Mouse (Mus musculus) MEL (cell line): ENCODE measurements at regions not wholly inside any gene's neighbourhood (a gene's known extent, or its start where the extent isn't known, plus 50 kb on each side); places are given as distances from the start of the nearest gene placed in this dataset.

Experiments
- DNase-seq: peaks from one replicate; pipeline ENCODE4 v3.0.0; 2011; ENCODE audit warnings: low read depth, low spot score
- H3K27ac ChIP-seq: 2 replicates; pipeline ENCODE4 v1.5.1; 2012; ENCODE audit warnings: low read depth, mild to moderate bottlenecking, control low read depth, low read length, moderate library complexity; ENCODE audit not compliant: control insufficient read depth
- H3K27me3 ChIP-seq, 2 experiments: fragments of 150-350 bp in 1 of 2; sonication (generic) in 1 of 2; 2 replicates each; pipeline ENCODE4 v1.6.1; 2012; ENCODE audit warnings: low read length in 2 of 2, mild to moderate bottlenecking in 2 of 2, improper control_type of control experiment in 1 of 2, moderate library complexity in 1 of 2; ENCODE audit not compliant: insufficient read depth in 2 of 2, control insufficient read depth in 1 of 2
- H3K36me3 ChIP-seq, 2 experiments: 2 replicates each; pipeline ENCODE4 v1.6.1; 2012 to 2014; ENCODE audit warnings: low read length in 2 of 2, improper control_type of control experiment in 1 of 2, inconsistent platforms in 1 of 2, mild to moderate bottlenecking in 1 of 2; ENCODE audit not compliant: insufficient read depth in 2 of 2, control insufficient read depth in 1 of 2
- H3K4me1 ChIP-seq, 2 experiments: fragments of 150-350 bp in 1 of 2; sonication (generic) in 1 of 2; 2 replicates each; pipeline ENCODE4 v1.6.1; 2012; ENCODE audit warnings: low read length in 2 of 2, improper control_type of control experiment in 1 of 2, mild to moderate bottlenecking in 1 of 2; ENCODE audit not compliant: insufficient read depth in 2 of 2, control insufficient read depth in 1 of 2
- H3K4me3 ChIP-seq, 2 experiments: fragments of 150-350 bp in 1 of 2; sonication (generic) in 1 of 2; 2 replicates each; pipeline ENCODE4 v1.5.1; 2012; ENCODE audit warnings: low read depth in 2 of 2, low read length in 2 of 2, mild to moderate bottlenecking in 2 of 2, moderate library complexity in 2 of 2, control low read depth in 1 of 2, improper control_type of control experiment in 1 of 2; ENCODE audit not compliant: control insufficient read depth in 1 of 2, insufficient read depth in 1 of 2
- H3K79me2 ChIP-seq: 2 replicates; pipeline ENCODE4 v1.6.1; 2012; ENCODE audit warnings: mild to moderate bottlenecking, low read length, moderate library complexity; ENCODE audit not compliant: control insufficient read depth, poor library complexity, insufficient read depth
- H3K9ac ChIP-seq: 2 replicates; pipeline ENCODE4 v1.6.1; 2012; ENCODE audit warnings: low read depth, mild to moderate bottlenecking, control low read depth, low read length, moderate library complexity; ENCODE audit not compliant: control insufficient read depth, poor library complexity, severe bottlenecking
- H3K9me3 ChIP-seq: fragments of 150-350 bp; sonication (generic); replicated peaks from 2 replicates; pipeline ENCODE4 v1.6.1; 2012; ENCODE audit warnings: mild to moderate bottlenecking, low read length, improper control_type of control experiment, moderate library complexity; ENCODE audit not compliant: insufficient read depth
- BHLHE40 ChIP-seq: IDR thresholded peaks from 2 replicates; pipeline ENCODE4 v1.6.1; 2012; ENCODE audit warnings: low read depth, mild to moderate bottlenecking, inconsistent platforms, low read length, improper control_type of control experiment, borderline replicate concordance
- CHD2 ChIP-seq: IDR thresholded peaks from 2 replicates; pipeline ENCODE4 v1.6.1; 2011; ENCODE audit warnings: low read length, improper control_type of control experiment
- CTCF ChIP-seq, 3 experiments: IDR thresholded peaks in 2 of 3; conservative IDR thresholded peaks in 1 of 3; 2 replicates each; pipeline ENCODE4 v1.5.1; 2011 to 2012; ENCODE audit warnings: low read length in 3 of 3, low read depth in 2 of 3, mild to moderate bottlenecking in 2 of 3, improper control_type of control experiment in 1 of 3, inconsistent platforms in 1 of 3, mixed read lengths in 1 of 3, moderate library complexity in 1 of 3; ENCODE audit not compliant: control insufficient read depth in 1 of 3, insufficient read depth in 1 of 3, poor library complexity in 1 of 3, severe bottlenecking in 1 of 3
- E2F4 ChIP-seq: IDR thresholded peaks from 2 replicates; pipeline ENCODE4 v1.6.1; 2011; ENCODE audit warnings: low read depth, low read length, improper control_type of control experiment, borderline replicate concordance
- GATA1 ChIP-seq: IDR thresholded peaks from 2 replicates; pipeline ENCODE4 v1.6.1; 2011; ENCODE audit warnings: low read depth, low read length, improper control_type of control experiment
- JUND ChIP-seq: IDR thresholded peaks from 2 replicates; pipeline ENCODE4 v1.6.1; 2011; ENCODE audit warnings: low read depth, mild to moderate bottlenecking, improper control_type of control experiment, low read length
- KAT2A ChIP-seq: conservative IDR thresholded peaks from 2 replicates; pipeline ENCODE4 v1.6.1; 2012; ENCODE audit warnings: low read depth, low read length, improper control_type of control experiment, inconsistent platforms
- MAFK ChIP-seq: IDR thresholded peaks from 2 replicates; pipeline ENCODE4 v1.6.1; 2011; ENCODE audit warnings: low read depth, mild to moderate bottlenecking, low read length, improper control_type of control experiment, borderline replicate concordance
- MYC ChIP-seq: IDR thresholded peaks from 2 replicates; pipeline ENCODE4 v1.6.1; 2011; ENCODE audit warnings: low read depth, mild to moderate bottlenecking, low read length, improper control_type of control experiment, moderate library complexity
- NRF1 ChIP-seq: IDR thresholded peaks from 2 replicates; pipeline ENCODE4 v1.6.1; 2014; ENCODE audit warnings: low read depth, mild to moderate bottlenecking, inconsistent platforms, low read length, improper control_type of control experiment, moderate library complexity; ENCODE audit not compliant: poor library complexity, insufficient read depth, severe bottlenecking
- POLR2A ChIP-seq, 2 experiments: IDR thresholded peaks; 2 replicates each; pipeline ENCODE4 v1.6.1; 2011 to 2012; ENCODE audit warnings: low read length in 2 of 2, mild to moderate bottlenecking in 2 of 2, control low read depth in 1 of 2, improper control_type of control experiment in 1 of 2, low read depth in 1 of 2, moderate library complexity in 1 of 2; ENCODE audit not compliant: control insufficient read depth in 1 of 2, insufficient read depth in 1 of 2, poor library complexity in 1 of 2
- POLR2AphosphoS2 ChIP-seq: IDR thresholded peaks from 2 replicates; pipeline ENCODE4 v1.6.1; 2011; ENCODE audit warnings: low read length, improper control_type of control experiment
- POLR2AphosphoS5 ChIP-seq: IDR thresholded peaks from 2 replicates; pipeline ENCODE4 v1.6.1; 2012; ENCODE audit warnings: low read depth, borderline replicate concordance, mild to moderate bottlenecking, inconsistent platforms, low read length, moderate library complexity, mixed read lengths
- RAD21 ChIP-seq: IDR thresholded peaks from 2 replicates; pipeline ENCODE4 v1.6.1; 2011; ENCODE audit warnings: mild to moderate bottlenecking, low read depth, low read length, improper control_type of control experiment
- SIN3A ChIP-seq: IDR thresholded peaks from 2 replicates; pipeline ENCODE4 v1.6.1; 2012; ENCODE audit warnings: low read length, improper control_type of control experiment, inconsistent platforms
- SMC3 ChIP-seq: IDR thresholded peaks from 2 replicates; pipeline ENCODE4 v1.6.1; 2011; ENCODE audit warnings: low read depth, low read length, improper control_type of control experiment
- TAL1 ChIP-seq: IDR thresholded peaks from 2 replicates; pipeline ENCODE4 v1.6.1; 2012; ENCODE audit warnings: mild to moderate bottlenecking, inconsistent platforms, low read length, moderate library complexity, mixed read lengths
- UBTF ChIP-seq: IDR thresholded peaks from 2 replicates; pipeline ENCODE4 v1.6.1; 2012; ENCODE audit warnings: low read depth, mild to moderate bottlenecking, inconsistent platforms, low read length, improper control_type of control experiment, moderate library complexity, borderline replicate concordance; ENCODE audit not compliant: insufficient read depth
- USF1 ChIP-seq: IDR thresholded peaks from 2 replicates; pipeline ENCODE4 v1.6.1; 2014; ENCODE audit warnings: low read depth, mild to moderate bottlenecking, inconsistent platforms, low read length, improper control_type of control experiment, moderate library complexity
- ZC3H11A ChIP-seq: IDR thresholded peaks from 2 replicates; pipeline ENCODE4 v1.6.1; 2012; ENCODE audit warnings: low read depth, mild to moderate bottlenecking, inconsistent platforms, low read length, improper control_type of control experiment
- ZKSCAN1 ChIP-seq: IDR thresholded peaks from 2 replicates; pipeline ENCODE4 v1.6.1; 2012; ENCODE audit warnings: low read depth, mild to moderate bottlenecking, inconsistent platforms, low read length, improper control_type of control experiment, moderate library complexity
- ZMIZ1 ChIP-seq: IDR thresholded peaks from 2 replicates; pipeline ENCODE4 v1.6.1; 2012; ENCODE audit warnings: low read depth, mild to moderate bottlenecking, inconsistent platforms, low read length, improper control_type of control experiment, moderate library complexity

DNA sequence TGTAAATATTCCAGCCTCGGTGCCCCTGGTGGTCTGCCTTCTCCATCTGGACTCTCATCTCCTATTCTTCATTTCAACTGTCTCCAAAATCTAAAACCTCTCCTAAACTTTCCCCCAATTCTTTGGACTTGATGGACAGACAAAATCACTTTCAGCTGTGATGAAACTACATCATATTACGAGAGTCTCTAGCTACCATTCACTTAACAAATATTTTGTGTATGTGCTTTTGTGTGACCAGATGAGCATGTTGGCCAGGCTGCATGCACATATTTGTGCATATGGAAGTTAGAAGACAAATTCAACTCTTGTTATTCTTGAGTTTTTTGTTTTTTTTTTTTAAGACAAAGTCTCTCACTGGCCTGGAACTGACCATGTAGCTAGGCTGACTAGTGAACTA, 559.4 kb upstream of the Cdh11 start:
- H3K27ac ChIP-seq = no peak overlapping the region
- no peak overlapping the region for H3K4me3 ChIP-seq
- DNase-seq = no peak
- H3K9ac ChIP-seq = no peak overlapping the region
- no peaks in the 10 kb centered on the region for H3K4me1 ChIP-seq
- H3K36me3 ChIP-seq = no peaks in the 10 kb centered on the region
- TF ChIP-seq POLR2A (IDR thresholded peaks at IDR 0.05; ENCODE audit: control insufficient read depth in 1 of 2, insufficient read depth in 1 of 2, low read depth in 1 of 2, low read length in 2 of 2, poor library complexity in 1 of 2) (no peak), POLR2AphosphoS2 (no peak), TAL1 (no peak), POLR2AphosphoS5 (no peak), ZMIZ1 (no peak), ZKSCAN1 (no peak), CHD2 (no peak), NRF1 (no peak)
- H3K27me3 ChIP-seq = no peaks in the 10 kb centered on the region
- H3K9me3 ChIP-seq = no peaks in the 10 kb centered on the region
- H3K79me2 ChIP-seq = no peaks in the 10 kb centered on the region

DNA sequence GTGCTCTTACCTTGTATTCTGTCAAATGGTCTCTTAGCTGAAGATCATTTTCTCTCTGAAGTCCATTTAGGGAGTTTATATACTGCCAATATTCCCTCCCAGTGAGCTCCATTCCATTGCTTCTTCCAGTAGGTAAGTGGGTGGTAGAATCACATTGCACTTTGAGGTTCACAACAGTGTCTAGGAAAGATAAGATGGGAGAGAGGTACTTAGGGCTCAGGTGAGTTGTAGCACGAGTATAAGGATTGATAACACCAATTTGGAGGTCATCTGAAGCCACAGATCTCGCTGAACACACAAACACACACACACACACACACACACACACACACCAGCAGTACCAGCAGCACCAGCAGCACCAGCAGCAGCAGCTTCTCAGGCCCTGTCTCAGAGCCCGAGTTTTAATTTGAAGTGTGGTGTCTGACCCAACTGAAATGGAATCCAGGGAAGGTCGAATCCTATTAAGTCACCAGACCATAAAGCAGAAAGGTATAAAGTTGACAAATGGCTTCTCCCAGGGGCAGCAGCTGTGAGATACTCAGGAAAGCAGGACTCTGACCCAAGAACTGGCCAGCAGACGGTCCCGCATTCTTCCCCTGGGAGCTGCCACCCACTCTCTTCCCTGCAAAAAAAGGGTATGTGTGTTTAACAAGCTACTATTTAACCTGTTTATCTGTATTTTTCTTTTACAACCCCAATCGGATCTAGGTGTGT, 561.9 kb upstream of the Cdh11 start:
- Histone ChIP-seq H3K27me3 (no peaks in the 10 kb centered on the region), H3K36me3 (no peaks in the 10 kb centered on the region), H3K4me1 (no peaks in the 10 kb centered on the region), H3K9me3 (no peaks in the 10 kb centered on the region), H3K9ac (no peak overlapping the region), H3K27ac (no peak overlapping the region), H3K79me2 (no peaks in the 10 kb centered on the region), H3K4me3 (no peak overlapping the region)
- no peak for TF ChIP-seq SMC3
- no peak for TF ChIP-seq MYC
- no peak for TF ChIP-seq CHD2
- no peak for TF ChIP-seq BHLHE40
- no peak for TF ChIP-seq ZC3H11A
- TF ChIP-seq SIN3A = no peak
- no peak for TF ChIP-seq KAT2A
- no peak for TF ChIP-seq JUND
- TF ChIP-seq UBTF = no peak
- TF ChIP-seq E2F4 = no peak
- TF ChIP-seq RAD21 = no peak
- TF ChIP-seq GATA1 = no peak
- no peak for TF ChIP-seq MAFK
- TF ChIP-seq CTCF (IDR thresholded peaks at IDR 0.05 in 2 of 3, conservative IDR thresholded peaks at IDR 0.05 in 1 of 3; ENCODE audit: control insufficient read depth in 1 of 3, insufficient read depth in 1 of 3, low read depth in 2 of 3, low read length in 3 of 3, poor library complexity in 1 of 3, severe bottlenecking in 1 of 3) = no peak
- TF ChIP-seq USF1 = no peak
- no peak for DNase-seq
